Mouse (Mus musculus) hindlimb bud, embryonic 11.5 days (tissue): ENCODE measurements around the gene Tgfbi.
A peak's percentile ranks its signal among the peaks of the same experiment; 100 is the strongest.

ENCODE experiments used
- DNase-seq: peaks from one replicate; pipeline ENCODE4 v3.0.0-alpha.2; 2012; ENCODE audit warnings: low read depth, low spot score; ENCODE audit errors: extremely low spot score

Gene Tgfbi

DNA sequence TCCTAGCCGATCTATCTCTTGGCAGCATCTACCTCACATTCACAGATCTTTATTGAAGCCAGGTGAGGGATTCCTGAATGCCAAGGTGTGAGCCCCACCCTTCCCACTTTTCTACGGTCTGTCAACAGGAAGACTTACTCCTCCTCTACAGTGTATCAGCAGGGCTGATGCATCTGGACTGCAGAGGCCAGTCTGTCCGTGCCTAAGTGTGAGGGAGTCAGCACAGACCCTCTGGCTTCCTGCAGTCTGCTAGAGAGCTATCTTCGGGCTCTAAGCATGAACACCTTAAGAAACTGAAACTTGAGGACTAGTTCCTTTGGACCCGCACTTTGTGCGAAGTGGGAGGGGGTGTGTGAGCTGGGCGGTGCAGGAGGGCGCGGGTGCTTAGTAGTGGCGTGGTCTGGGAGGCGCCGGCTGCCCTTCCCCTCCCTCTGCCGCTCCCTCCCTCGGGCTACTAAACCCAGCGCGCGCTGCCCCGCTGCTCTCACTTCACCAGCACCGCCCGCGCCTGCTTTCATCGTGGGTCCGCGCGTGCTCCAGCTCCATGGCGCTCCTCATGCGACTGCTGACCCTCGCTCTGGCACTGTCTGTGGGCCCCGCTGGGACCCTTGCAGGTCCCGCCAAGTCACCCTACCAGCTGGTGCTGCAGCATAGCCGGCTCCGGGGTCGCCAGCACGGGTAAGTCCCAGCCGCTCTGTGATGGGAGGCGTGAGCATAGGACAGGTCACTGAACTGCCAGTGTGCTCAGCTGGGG is at the start of gene Tgfbi:
Tgfbi (plus strand) TSS at position 421 of the 754 bp plus-strand sequence.
- no peak for DNase-seq

GRCm38 (mm10) chr13:56559841-56560370 is 49.4 kb upstream of the Tgfbi start:
- no peak for DNase-seq

DNA sequence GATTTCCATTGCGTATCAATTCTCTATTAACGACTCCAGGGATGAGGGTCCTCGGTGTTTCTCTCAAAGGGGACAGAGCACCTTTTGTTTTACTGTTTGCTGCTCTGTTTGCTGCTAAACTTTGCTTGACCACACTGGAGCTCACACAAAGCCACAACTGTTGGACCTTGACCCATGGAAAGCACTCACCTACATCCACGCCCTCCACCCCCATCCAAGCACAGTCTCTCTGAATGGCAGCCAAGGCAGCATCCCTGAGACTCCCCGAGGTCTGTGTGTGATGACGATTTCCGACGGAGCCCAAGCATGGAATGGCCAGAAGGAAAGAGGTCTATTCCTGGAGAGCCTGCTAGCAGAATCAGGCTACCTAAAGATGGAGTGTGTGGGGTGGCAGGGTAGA is 48.2 kb upstream of the Tgfbi start:
- DNase-seq, result no peak

- DNase-seq, result no peak
Measured at GRCm38 (mm10) chr13:56563075-56563474, 46.2 kb upstream of the Tgfbi start.

DNA sequence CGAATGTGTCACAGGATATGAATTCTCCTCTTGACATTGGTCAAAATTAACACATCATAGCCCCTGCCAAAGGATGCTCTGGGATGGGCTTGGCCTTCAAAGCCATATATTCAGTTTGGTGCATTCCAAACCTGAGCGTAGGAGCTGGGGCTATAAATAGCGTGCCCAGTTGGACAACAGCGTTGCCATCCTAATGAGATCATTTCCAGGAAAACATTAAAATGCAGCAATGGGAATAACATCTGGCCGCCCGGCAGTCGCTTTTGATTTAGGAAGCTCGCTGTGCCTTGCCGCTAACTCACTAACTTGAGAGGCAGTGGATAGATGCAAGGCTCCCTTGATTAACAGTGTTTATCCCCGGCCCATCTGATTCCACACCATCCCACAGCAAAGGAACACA is 43.0 kb upstream of the Tgfbi start:
- no peak for DNase-seq

GRCm38 (mm10) chr13:56571645-56572044 is 37.7 kb upstream of the Tgfbi start:
- DNase-seq, result no peak

DNA sequence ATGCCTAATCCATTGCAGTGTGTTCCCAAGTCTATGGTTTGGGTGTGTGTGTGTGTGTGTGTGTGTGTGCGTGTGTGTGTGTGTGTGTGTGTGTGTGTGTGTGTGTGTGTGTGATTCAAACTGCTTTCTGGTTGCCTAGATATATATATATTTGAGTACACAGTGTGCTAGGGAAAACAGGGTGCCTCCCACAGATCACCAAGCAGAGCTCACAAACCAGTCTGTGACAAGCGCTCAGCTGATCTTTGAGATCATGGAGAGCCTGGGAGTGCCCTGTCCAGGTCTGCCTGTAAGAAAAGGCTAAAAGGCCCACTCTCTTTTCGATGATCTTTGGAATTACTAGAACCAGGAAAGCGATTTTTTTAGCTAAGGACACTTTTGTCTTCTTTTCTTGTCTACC is 34.2 kb upstream of the Tgfbi start:
- no peak for DNase-seq

DNA sequence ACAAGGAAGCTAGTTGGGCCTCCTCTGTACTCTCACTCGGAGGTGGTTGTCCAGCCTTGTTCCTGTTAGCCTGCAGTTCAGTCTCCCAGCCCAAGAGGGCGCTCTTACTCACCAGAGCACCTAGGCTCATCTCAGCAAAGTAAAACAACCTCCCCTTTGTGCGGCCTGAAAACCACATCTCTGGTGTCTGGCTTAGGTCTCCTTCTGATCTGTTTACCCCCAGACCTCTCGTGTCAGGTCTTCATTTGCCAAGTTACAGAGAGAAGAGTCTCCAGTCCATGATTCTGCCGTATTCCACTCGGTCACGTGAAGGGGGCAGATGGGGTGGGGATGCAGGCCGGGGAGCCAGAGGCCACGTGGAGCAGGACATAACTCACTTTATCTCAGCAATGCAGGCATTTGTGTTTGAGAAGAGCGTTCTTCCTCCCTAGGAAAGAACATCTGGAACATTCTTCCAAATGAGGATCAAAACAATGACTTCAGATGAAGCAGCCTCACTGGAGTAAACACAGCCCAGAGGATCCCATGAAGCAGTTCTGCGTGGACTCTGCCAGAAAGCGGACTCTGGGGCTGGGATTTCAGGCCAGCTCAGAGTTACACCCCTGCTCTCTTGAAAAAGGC is 33.5 kb upstream of the Tgfbi start:
- DNase-seq, result no peak

- no peak for DNase-seq
Measured at GRCm38 (mm10) chr13:56578097-56578496, 31.2 kb upstream of the Tgfbi start.

DNA sequence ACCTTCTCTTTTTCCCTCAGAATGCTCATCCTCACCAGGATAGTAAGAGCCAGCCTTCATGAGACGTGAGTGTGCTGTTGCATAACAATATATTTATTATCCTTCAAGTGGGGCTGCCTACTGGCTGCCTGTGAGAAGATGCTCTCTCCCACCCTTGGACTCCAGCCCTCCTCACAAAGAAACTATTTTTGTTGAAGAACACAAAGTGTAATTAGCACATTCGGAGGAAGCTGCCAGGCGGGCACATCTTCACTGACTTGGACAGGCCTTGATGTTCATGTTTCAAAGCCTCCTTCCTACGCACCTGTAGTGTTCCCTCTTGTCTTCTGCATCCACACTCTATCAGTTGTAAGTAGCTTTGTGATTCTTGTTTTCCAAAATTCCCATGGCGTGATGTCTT is 28.9 kb upstream of the Tgfbi start:
- DNase-seq, result no peak

GRCm38 (mm10) chr13:56581512-56581911 is 27.8 kb upstream of the Tgfbi start:
- DNase-seq, result no peak

DNA sequence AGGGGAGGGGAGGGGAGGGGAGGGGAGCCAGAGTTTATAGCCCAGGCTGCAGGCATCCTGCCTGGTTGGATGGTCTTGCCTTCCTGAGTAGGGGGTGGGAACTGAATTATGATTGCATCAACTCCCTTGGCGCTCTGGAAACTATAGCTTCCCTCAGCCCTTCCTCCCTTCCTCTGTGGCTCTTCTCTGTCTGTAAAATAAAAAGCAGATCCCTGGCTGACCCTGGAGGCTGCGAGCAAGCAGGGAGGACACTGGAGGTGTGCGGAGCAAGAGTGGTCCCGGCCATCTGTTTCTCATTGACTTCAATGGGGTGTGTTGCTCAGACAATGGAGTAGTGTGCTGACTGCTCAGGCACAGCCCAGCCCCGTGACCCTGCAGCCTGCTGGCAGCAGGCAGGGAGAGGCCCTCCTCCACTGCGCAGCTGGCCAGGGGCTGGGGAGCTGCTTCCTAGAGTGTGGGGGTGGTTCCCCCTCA is 27.3 kb upstream of the Tgfbi start:
- DNase-seq, result peak; percentile 94

DNA sequence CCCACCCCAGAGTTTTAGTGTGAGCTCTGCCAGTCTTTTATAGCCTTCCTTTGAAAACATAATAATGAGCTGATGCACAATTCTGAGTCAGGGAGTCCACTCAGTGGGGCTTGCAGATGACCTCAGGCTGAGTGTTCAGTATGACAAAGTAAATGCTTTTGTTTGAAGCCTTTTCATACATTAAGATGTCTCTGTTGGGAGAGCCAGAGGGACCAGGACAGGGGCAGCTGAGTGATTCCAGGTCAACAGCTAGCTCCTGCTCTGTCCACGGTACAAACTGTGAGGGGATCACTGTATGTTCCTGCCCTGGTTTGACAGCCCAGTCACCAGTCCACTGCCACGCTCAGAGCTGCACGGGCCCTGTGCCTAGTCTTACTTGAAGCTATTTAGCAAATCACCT is 26.6 kb upstream of the Tgfbi start:
- DNase-seq, result no peak

- no peak for DNase-seq
Measured at GRCm38 (mm10) chr13:56586046-56586445, 23.3 kb upstream of the Tgfbi start.

GRCm38 (mm10) chr13:56588454-56589117 is 20.7 kb upstream of the Tgfbi start:
- no peak for DNase-seq

- no peak for DNase-seq
Measured at GRCm38 (mm10) chr13:56590202-56590601, 19.1 kb upstream of the Tgfbi start.

DNA sequence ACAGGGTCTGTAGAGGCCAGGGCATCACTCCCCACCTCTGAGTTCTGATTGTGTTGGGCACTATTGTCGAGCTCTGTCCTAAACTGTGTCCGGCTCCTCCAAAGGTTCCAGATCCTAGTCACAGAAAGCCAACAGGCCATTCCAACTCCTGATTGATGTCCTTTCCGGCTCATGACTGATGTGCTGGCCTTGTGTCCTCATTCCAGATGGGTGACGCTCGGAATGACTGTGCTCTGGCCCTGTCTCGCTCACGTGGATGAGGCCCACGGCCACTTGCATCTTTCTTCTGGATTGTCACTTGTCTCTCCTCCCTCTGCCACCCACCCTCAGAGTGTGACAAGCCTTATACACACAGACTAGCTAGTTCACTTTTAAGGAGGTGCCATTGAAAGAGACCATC is 18.1 kb upstream of the Tgfbi start:
- no peak for DNase-seq

GRCm38 (mm10) chr13:56591939-56592338 is 17.4 kb upstream of the Tgfbi start:
- DNase-seq, result no peak

DNA sequence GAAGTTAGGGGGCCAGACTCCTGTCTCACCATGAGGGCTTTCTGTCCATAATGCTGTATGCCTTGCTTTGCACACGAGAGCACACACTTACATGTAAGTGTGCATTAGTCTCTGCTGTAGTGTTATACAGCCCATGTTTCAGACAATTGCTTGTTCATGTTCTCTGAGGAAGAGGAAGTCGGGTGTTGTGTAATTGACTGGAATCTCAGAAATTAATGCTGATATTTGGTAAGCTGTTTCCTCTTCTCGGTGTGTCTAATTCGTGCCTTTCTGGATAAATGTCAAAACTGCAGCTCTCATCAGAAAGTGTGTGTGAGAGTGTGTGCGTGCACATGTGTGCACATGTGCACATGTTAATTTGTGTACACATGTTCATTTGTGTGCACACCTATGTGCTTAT is 16.1 kb upstream of the Tgfbi start:
- DNase-seq, result no peak

DNA sequence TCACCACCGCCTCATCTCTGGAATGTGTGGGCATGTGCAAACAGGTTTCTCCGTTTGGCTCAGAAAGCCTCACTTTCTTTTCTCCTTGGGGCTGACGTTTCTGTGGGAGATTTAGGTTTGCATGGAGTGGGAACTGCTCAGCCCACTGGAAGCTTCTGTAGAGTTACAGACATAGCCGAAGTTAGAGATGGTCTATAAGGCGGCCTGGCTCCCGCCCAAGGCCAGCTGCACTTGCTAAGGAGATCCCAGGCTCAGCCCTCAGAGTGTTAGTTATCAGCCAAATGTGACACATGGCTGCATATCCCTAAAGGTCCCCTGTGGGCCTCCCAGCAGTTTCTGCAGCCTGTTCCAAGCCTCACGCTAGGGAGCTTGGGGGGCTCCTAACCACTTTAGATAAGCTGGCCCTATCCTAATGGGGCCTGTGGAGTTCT is 15.3 kb upstream of the Tgfbi start:
- no peak for DNase-seq

DNA sequence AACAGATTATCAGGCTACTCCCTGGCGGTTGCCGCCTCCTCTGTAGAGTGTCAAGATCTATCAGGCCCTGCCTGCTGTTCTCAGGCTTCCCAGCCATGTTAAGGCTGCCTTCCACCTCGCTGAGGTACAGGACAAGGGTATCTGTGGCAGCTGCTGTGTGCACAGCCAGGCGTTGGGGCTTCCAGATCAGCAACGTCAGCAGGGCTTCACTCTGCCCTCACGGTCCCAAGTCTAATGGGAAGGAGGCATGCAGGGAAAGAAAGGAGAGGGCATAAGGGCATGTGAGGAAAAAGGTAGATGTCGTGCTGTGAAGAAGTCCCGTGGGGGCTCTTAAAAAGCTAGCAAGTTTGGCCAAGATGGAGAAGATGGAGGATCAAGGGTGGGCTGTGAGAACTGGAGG is 14.1 kb upstream of the Tgfbi start:
- no peak for DNase-seq

- DNase-seq, result no peak
Measured at GRCm38 (mm10) chr13:56597296-56597695, 12.0 kb upstream of the Tgfbi start.
